Comparison of ENCODE assay signal across 8 mouse cellular contexts in the genomic region with DNA sequence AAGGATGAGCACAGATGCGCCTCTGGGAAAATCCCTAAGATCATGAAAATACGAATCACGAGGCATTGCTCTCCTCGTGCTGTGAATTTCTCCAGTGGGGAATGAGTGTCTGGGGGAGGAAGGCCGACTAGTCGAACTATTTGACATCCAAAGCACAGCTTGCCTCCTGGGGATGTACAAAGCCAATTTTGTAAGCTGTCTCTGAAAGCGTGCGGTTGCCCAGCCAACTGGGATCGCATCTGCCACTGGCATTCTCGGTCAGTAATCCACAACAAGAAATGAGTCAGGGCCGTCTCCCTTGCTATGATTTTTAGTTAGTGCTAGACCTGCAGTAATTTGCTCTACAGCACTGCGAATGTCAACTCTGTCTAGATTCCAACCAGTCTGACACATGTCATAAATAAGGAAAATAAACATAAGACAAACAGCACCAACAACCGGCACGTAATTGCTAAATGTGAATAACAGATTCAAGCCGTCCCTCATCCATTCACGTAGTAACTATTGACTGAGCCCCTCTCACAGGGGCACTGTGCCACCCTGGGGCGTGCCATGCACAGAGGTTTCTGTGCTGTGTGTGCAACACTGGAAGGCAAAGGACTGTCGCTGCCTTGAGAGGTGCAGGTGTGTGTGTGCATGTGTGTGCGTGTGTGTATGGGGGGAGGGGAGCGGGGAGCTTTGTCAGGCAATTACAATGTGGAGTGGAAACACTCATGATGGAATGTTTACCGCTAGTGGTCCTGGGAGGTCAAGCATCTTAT. TPM values are rescaled to one million over a fixed set of nuclear protein-coding genes. Genes with fewer than 3 reads are reported as not detected.
DNase-seq lines count a peak whose midpoint lies in the region; ATAC-seq and TF ChIP-seq lines count a peak whose summit lies in the region.

No protein-coding gene starts in this region.

- intact Hi-C loops in left cerebral cortex, postnatal 36 days (cut with DNase I) = no loop called here

- no peak overlapping the region for H3K9ac ChIP-seq in embryonic facial prominence, embryonic 14.5 days (ENCODE audit: low read depth, low read length)
- no peak overlapping the region for H3K9ac ChIP-seq in hindbrain, embryonic 11.5 days (ENCODE audit: low read depth, low read length)
- H3K9ac ChIP-seq in intestine, postnatal 0 days (ENCODE audit: low read depth, low read length) = no peak overlapping the region

- 72% methylated on average over 21 of the region's 21 CpGs for WGBS in embryonic facial prominence, embryonic 14.5 days
- 87% methylated on average over 21 of the region's 21 CpGs for WGBS in embryonic facial prominence, embryonic 10.5 days
- WGBS in hindbrain, embryonic 11.5 days = 81% methylated on average over 21 of the region's 21 CpGs
- whole genome bisulfite sequencing in intestine, postnatal 0 days = 86% methylated on average over 21 of the region's 21 CpGs

- H3K36me3 ChIP-seq in embryonic facial prominence, embryonic 14.5 days (ENCODE audit: control insufficient read depth, insufficient read depth, low read length) = no peaks in the 10 kb centered on the region
- H3K36me3 ChIP-seq in embryonic facial prominence, embryonic 10.5 days (replicated peaks) = no peaks in the 10 kb centered on the region
- H3K36me3 ChIP-seq in hindbrain, embryonic 11.5 days (ENCODE audit: control insufficient read depth, insufficient read depth, low read length) = no peaks in the 10 kb centered on the region
- H3K36me3 ChIP-seq in intestine, postnatal 0 days (ENCODE audit: control insufficient read depth, insufficient read depth) = no peaks in the 10 kb centered on the region

- H3K4me3 ChIP-seq in embryonic facial prominence, embryonic 14.5 days (ENCODE audit: low read depth, low read length) = no peak overlapping the region
- no peak overlapping the region for H3K4me3 ChIP-seq in embryonic facial prominence, embryonic 10.5 days
- no peak overlapping the region for H3K4me3 ChIP-seq in hindbrain, embryonic 11.5 days (ENCODE audit: low read depth, low read length)
- no peak overlapping the region for H3K4me3 ChIP-seq in intestine, postnatal 0 days (ENCODE audit: low read depth, low read length)

- H3K9me3 ChIP-seq in embryonic facial prominence, embryonic 14.5 days (ENCODE audit: control insufficient read depth, low read length) = no peaks in the 10 kb centered on the region
- no peaks in the 10 kb centered on the region for H3K9me3 ChIP-seq in embryonic facial prominence, embryonic 10.5 days
- no peaks in the 10 kb centered on the region for H3K9me3 ChIP-seq in hindbrain, embryonic 11.5 days (ENCODE audit: control insufficient read depth, low read length)
- H3K9me3 ChIP-seq in intestine, postnatal 0 days (ENCODE audit: control insufficient read depth) = no peaks in the 10 kb centered on the region

- no peak for ATAC-seq in embryonic facial prominence, embryonic 14.5 days (ENCODE audit: low read depth)
- ATAC-seq in hindbrain, embryonic 11.5 days (ENCODE audit: low FRiP score) = peak; percentile 33
- ATAC-seq in intestine, postnatal 0 days = no peak

- TF ChIP-seq CTCF in intestine, postnatal 0 days (IDR thresholded peaks at IDR 0.05; ENCODE audit: low read depth) = no peak

- DNase-seq in embryonic facial prominence, embryonic 14.5 days (ENCODE audit: low spot score) = peak; percentile 51
- no peak for DNase-seq in embryonic facial prominence, embryonic 10.5 days (ENCODE audit: low spot score)
- peak; percentile 39 for DNase-seq in hindbrain, embryonic 11.5 days (ENCODE audit: low spot score)
- peak; percentile 27 to 40 for DNase-seq in left cerebral cortex, postnatal 36 days (ENCODE audit: low spot score in 2 of 2)
- DNase-seq in right cerebral cortex, postnatal 36 days (ENCODE audit: low spot score in 2 of 2) = peak; percentile 44 to 46
- no peak for DNase-seq in kidney, adult 9 months
- DNase-seq in urinary bladder, adult 2 months (ENCODE audit: low spot score) = no peak

- no peak overlapping the region for H3K27ac ChIP-seq in embryonic facial prominence, embryonic 14.5 days (replicated peaks; ENCODE audit: low read depth, low read length)
- H3K27ac ChIP-seq in embryonic facial prominence, embryonic 10.5 days (replicated peaks) = no peak overlapping the region
- no peak overlapping the region for H3K27ac ChIP-seq in hindbrain, embryonic 11.5 days (ENCODE audit: low read depth, low read length)
- H3K27ac ChIP-seq in intestine, postnatal 0 days (ENCODE audit: low read depth, low read length) = no peak overlapping the region

- no peaks in the 10 kb centered on the region for H3K27me3 ChIP-seq in embryonic facial prominence, embryonic 14.5 days (replicated peaks; ENCODE audit: control insufficient read depth, insufficient read depth, low read length)
- no peaks in the 10 kb centered on the region for H3K27me3 ChIP-seq in embryonic facial prominence, embryonic 10.5 days (replicated peaks; ENCODE audit: low read depth, poor library complexity, severe bottlenecking)
- H3K27me3 ChIP-seq in hindbrain, embryonic 11.5 days (ENCODE audit: control insufficient read depth, insufficient read depth, low read length) = no peaks in the 10 kb centered on the region
- H3K27me3 ChIP-seq in intestine, postnatal 0 days (replicated peaks; ENCODE audit: control insufficient read depth, insufficient read depth, low read length) = no peaks in the 10 kb centered on the region

- H3K4me2 ChIP-seq in embryonic facial prominence, embryonic 14.5 days (ENCODE audit: low read depth, low read length) = no peak overlapping the region
- no peak overlapping the region for H3K4me2 ChIP-seq in hindbrain, embryonic 11.5 days (replicated peaks; ENCODE audit: low read depth, low read length)
- H3K4me2 ChIP-seq in intestine, postnatal 0 days (replicated peaks; ENCODE audit: low read depth) = no peak overlapping the region

- H3K4me1 ChIP-seq in embryonic facial prominence, embryonic 14.5 days (ENCODE audit: control insufficient read depth, insufficient read depth, low read length) = peaks cover 5% of the 10 kb centered on the region
- peaks cover 7% of the 10 kb centered on the region for H3K4me1 ChIP-seq in embryonic facial prominence, embryonic 10.5 days
- H3K4me1 ChIP-seq in hindbrain, embryonic 11.5 days (replicated peaks; ENCODE audit: control insufficient read depth, insufficient read depth, low read length) = no peaks in the 10 kb centered on the region
- no peaks in the 10 kb centered on the region for H3K4me1 ChIP-seq in intestine, postnatal 0 days (replicated peaks; ENCODE audit: control insufficient read depth, insufficient read depth, low read length)

RNA-seq across cellular contexts. Expression of a gene that starts 59.9 kb away (rescaled TPM):
- polyA plus RNA-seq in embryonic facial prominence, embryonic 14.5 days (2014; fragmentation: Nextera tagmentation; extraction: Ambion mirVana) = 44.1 and 45.0 TPM in 2 replicates
- polyA plus RNA-seq in embryonic facial prominence, embryonic 10.5 days (2016; fragmentation: Nextera tagmentation; extraction: Ambion mirVana) = 52.9 and 55.0 TPM in 2 replicates
- 51.9 and 56.8 TPM in 2 replicates for polyA plus RNA-seq in hindbrain, embryonic 11.5 days (2014; fragmentation: Nextera tagmentation; extraction: Ambion mirVana)
- total RNA-seq in left cerebral cortex, postnatal 36 days (2021) = 10 to 100 TPM; 31.4 to 33.9 TPM
- 28.3 and 28.5 TPM in 2 replicates for polyA plus RNA-seq in intestine, postnatal 0 days (2015; fragmentation: Nextera tagmentation; extraction: Ambion mirVana)
- polyA plus RNA-seq in urinary bladder, adult 2 months (2012; rRNA removed) = 22.2 and 23.5 TPM in 2 replicates

Comparison
In these comparisons a context has a peak if more than half of its experiments do, and no peak if none do; other contexts are left out.
1. DNase-seq: peak in embryonic facial prominence, embryonic 14.5 days (single experiment), hindbrain, embryonic 11.5 days (single experiment), left cerebral cortex, postnatal 36 days (2 of 2) and right cerebral cortex, postnatal 36 days (2 of 2); none in embryonic facial prominence, embryonic 10.5 days (single experiment), kidney, adult 9 months (single experiment) and urinary bladder, adult 2 months (single experiment).